In genomic region chr12:29368107-29368819, GRCm38 (mm10) we compare ENCODE assay signal across 8 mouse cellular contexts.
DNase-seq lines count a peak whose midpoint lies in the region; ATAC-seq and TF ChIP-seq lines count a peak whose summit lies in the region.

No protein-coding gene starts in this region.

- no peaks in the 10 kb centered on the region for H3K27me3 ChIP-seq in embryonic facial prominence, embryonic 14.5 days (replicated peaks; ENCODE audit: control insufficient read depth, insufficient read depth, low read length)
- 0 out of 2 replicates have a peak, but pooled peaks cover 4% of the 10 kb centered on the region for H3K27me3 ChIP-seq in heart, embryonic 13.5 days (replicated peaks)
- H3K27me3 ChIP-seq in kidney, postnatal 0 days (ENCODE audit: insufficient read depth, low read length): no peaks in the 10 kb centered on the region
- H3K27me3 ChIP-seq in liver, embryonic 12.5 days (replicated peaks): 0 out of 2 replicates have a peak, but pooled peaks cover 4% of the 10 kb centered on the region

- no peaks in the 10 kb centered on the region for H3K36me3 ChIP-seq in embryonic facial prominence, embryonic 14.5 days (ENCODE audit: control insufficient read depth, insufficient read depth, low read length)
- H3K36me3 ChIP-seq in heart, embryonic 13.5 days: no peaks in the 10 kb centered on the region
- no peaks in the 10 kb centered on the region for H3K36me3 ChIP-seq in kidney, postnatal 0 days (ENCODE audit: insufficient read depth, low read length)
- no peaks in the 10 kb centered on the region for H3K36me3 ChIP-seq in liver, embryonic 12.5 days

- H3K4me3 ChIP-seq in embryonic facial prominence, embryonic 14.5 days (ENCODE audit: low read depth, low read length): peak overlapping the region; percentile 10
- H3K4me3 ChIP-seq in heart, embryonic 13.5 days: peak overlapping the region; percentile 24
- no peak overlapping the region; the same call in 1 of the 2 replicates for H3K4me3 ChIP-seq in kidney, postnatal 0 days (replicated peaks; ENCODE audit: low read depth, low read length)
- H3K4me3 ChIP-seq in liver, embryonic 12.5 days: no peak overlapping the region

- peak; percentile 89 for ATAC-seq in embryonic facial prominence, embryonic 14.5 days (ENCODE audit: low read depth)
- ATAC-seq in heart, embryonic 13.5 days (ENCODE audit: extremely low read depth, insufficient number of reproducible peaks, low FRiP score, low TSS enrichment): no peak
- peak; percentile 74; the same call in 1 of the 2 replicates for ATAC-seq in kidney, postnatal 0 days (replicated peaks; ENCODE audit: low FRiP score, low read depth)
- no peak for ATAC-seq in liver, embryonic 12.5 days

- TF ChIP-seq CTCF in kidney, postnatal 0 days (IDR thresholded peaks at IDR 0.05; ENCODE audit: low read depth): no peak

- H3K9ac ChIP-seq in embryonic facial prominence, embryonic 14.5 days (ENCODE audit: low read depth, low read length): peak overlapping the region; percentile 19; the same call in 1 of the 2 replicates
- no peak overlapping the region for H3K9ac ChIP-seq in heart, embryonic 13.5 days
- no peak overlapping the region for H3K9ac ChIP-seq in kidney, postnatal 0 days (ENCODE audit: low read depth, low read length)
- H3K9ac ChIP-seq in liver, embryonic 12.5 days: no peak overlapping the region

- H3K9me3 ChIP-seq in embryonic facial prominence, embryonic 14.5 days (ENCODE audit: control insufficient read depth, low read length): no peaks in the 10 kb centered on the region
- no peaks in the 10 kb centered on the region for H3K9me3 ChIP-seq in heart, embryonic 13.5 days
- H3K9me3 ChIP-seq in kidney, postnatal 0 days (replicated peaks; ENCODE audit: low read length): no peaks in the 10 kb centered on the region
- no peaks in the 10 kb centered on the region for H3K9me3 ChIP-seq in liver, embryonic 12.5 days (replicated peaks)

- WGBS in embryonic facial prominence, embryonic 14.5 days: 14% methylated on average over 19 of the region's 19 CpGs
- 20% methylated on average over 19 of the region's 19 CpGs for WGBS in heart, embryonic 13.5 days
- WGBS in kidney, postnatal 0 days: 10% methylated on average over 19 of the region's 19 CpGs
- 21% methylated on average over 19 of the region's 19 CpGs for WGBS in liver, embryonic 12.5 days (ENCODE audit: insufficient replicate concordance)

- peak overlapping the region; percentile 43 for H3K4me2 ChIP-seq in embryonic facial prominence, embryonic 14.5 days (ENCODE audit: low read depth, low read length)
- H3K4me2 ChIP-seq in heart, embryonic 13.5 days: peak overlapping the region; percentile 56
- H3K4me2 ChIP-seq in kidney, postnatal 0 days (ENCODE audit: low read length): peak overlapping the region; percentile 57
- H3K4me2 ChIP-seq in liver, embryonic 12.5 days: peak overlapping the region; percentile 0

- H3K4me1 ChIP-seq in embryonic facial prominence, embryonic 14.5 days (ENCODE audit: control insufficient read depth, insufficient read depth, low read length): no peaks in the 10 kb centered on the region
- peaks cover 22% of the 10 kb centered on the region for H3K4me1 ChIP-seq in heart, embryonic 13.5 days
- peaks cover 7% of the 10 kb centered on the region; the same call in 1 of the 2 replicates for H3K4me1 ChIP-seq in kidney, postnatal 0 days (replicated peaks; ENCODE audit: insufficient read depth, low read length)
- no peaks in the 10 kb centered on the region for H3K4me1 ChIP-seq in liver, embryonic 12.5 days

- no peak overlapping the region for H3K27ac ChIP-seq in embryonic facial prominence, embryonic 14.5 days (replicated peaks; ENCODE audit: low read depth, low read length)
- no peak overlapping the region for H3K27ac ChIP-seq in heart, embryonic 13.5 days (replicated peaks)
- no peak overlapping the region for H3K27ac ChIP-seq in kidney, postnatal 0 days
- no peak overlapping the region for H3K27ac ChIP-seq in liver, embryonic 12.5 days

- peak; percentile 76 for DNase-seq in right cerebral cortex, adult 18-20 months
- DNase-seq in right cerebral cortex, postnatal 14 days: no peak
- DNase-seq in embryonic facial prominence, embryonic 14.5 days (ENCODE audit: low spot score): peak; percentile 57
- peak; percentile 32 for DNase-seq in kidney, postnatal 0 days (ENCODE audit: low spot score)
- DNase-seq in right cerebral cortex, postnatal 4 days: peak; percentile 46
- DNase-seq in spleen, postnatal 36 days (ENCODE audit: low spot score in 2 of 2): no peak

Comparison
In these comparisons a context has a peak if more than half of its experiments do, and no peak if none do; other contexts are left out.
1. DNase-seq: peak in right cerebral cortex, adult 18-20 months (single experiment), embryonic facial prominence, embryonic 14.5 days (single experiment), kidney, postnatal 0 days (single experiment) and right cerebral cortex, postnatal 4 days (single experiment); none in right cerebral cortex, postnatal 14 days (single experiment) and spleen, postnatal 36 days (0 of 2).
2. ATAC-seq: peak in embryonic facial prominence, embryonic 14.5 days (single experiment) and kidney, postnatal 0 days (single experiment); none in heart, embryonic 13.5 days (single experiment) and liver, embryonic 12.5 days (single experiment).
3. H3K4me2 ChIP-seq: peak in every context shown above with its lines; median percentile 57 in kidney, postnatal 0 days; 56 in heart, embryonic 13.5 days; 43 in embryonic facial prominence, embryonic 14.5 days; 0 in liver, embryonic 12.5 days.
4. H3K4me3 ChIP-seq: peak in embryonic facial prominence, embryonic 14.5 days (single experiment) and heart, embryonic 13.5 days (single experiment); none in kidney, postnatal 0 days (single experiment) and liver, embryonic 12.5 days (single experiment).